Mouse (Mus musculus) lung, adult 18-20 months (tissue): ENCODE data around the gene Kifc3.
A peak's percentile ranks its signal among the peaks of the same experiment; 100 is the strongest.
"Not testable (repeated sequence)": the region's sequence is repeated elsewhere in the genome, so short reads cannot be mapped to it uniquely, and the experiment has no call there.

Experiments
- DNase-seq, 2 experiments: peaks; one replicate each; pipeline ENCODE4 v3.0.0; 2022; ENCODE audit warnings: mixed read lengths in 2 of 2

Gene Kifc3

GRCm38 (mm10) chr8:95201491-95201890 is 1.1 kb downstream of the Kifc3 start:
- DNase-seq: no peak

DNA sequence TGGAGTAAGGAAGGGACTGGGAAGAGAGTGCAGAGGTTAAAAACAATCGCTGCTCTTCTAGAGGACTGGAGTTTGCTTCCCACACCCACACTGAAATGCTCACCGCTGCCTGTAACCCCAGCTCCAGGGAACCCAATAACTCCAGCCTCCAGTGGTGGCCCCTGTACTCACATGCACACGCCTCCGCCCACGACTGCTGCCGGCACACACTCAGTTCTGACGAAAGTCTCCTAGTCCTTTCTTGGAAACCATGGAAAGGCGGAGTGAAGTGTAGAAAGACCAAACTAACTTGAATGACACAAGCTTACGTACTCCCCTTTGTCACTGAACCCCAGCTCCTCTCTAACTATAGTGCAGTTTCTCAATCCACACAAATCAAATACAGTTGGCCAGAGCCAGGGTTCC is 2.6 kb downstream of the Kifc3 start:
- DNase-seq: no peak

DNA sequence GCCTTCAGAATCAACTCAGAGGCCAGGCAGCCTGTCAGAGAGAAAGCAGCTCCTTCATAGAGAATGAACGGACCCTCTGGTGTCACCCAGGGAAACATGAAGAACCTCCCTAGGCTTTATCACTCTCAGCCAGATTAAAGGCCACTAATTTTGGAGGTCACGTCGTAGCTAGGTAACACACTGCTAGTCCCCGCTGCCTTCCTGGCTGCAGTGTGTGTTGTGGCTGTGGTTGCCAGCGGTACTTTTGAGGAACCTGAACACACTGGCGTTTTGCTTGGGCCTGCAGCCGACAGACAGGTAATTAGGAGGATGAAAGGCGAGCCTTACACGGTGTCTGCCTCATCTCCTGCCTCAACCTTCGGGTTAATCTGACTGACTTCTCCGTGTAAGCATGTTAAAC is 6.9 kb downstream of the Kifc3 start:
- no peak for DNase-seq

DNA sequence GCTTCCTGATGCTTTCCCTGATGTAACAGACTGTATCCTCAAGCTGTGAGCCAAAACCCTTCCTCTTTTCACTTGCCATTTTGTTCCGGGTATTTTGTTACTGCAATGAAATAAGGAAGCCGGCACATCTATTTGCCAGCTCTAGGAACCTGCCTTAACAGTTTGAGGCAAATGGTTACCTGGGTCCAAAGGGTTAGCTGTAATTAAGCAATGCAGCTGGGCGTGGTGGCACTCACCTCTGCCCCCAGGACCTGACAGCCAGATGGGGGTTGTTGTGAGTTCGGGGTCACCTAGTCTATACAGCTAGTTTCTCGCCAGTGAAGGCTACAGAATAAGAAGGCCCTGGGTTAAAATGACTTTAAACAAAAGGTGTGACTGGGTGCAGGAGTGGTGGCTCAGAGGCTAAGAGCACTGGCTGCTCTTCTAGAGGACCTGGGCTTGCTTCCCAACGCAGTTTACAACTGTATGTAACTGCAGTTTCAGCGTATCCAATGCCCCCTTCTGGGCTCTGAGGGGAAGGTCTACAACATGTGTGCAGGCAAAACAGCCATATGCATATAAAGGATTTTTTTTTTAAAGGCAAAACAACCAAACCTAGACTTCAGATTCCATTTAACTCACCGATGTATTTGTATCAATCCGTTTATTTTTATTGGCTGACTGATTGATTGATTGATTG is 11.0 kb downstream of the Kifc3 start:
- no peak for DNase-seq

GRCm38 (mm10) chr8:95187579-95187978 is 15.0 kb downstream of the Kifc3 start:
- no peak for DNase-seq

GRCm38 (mm10) chr8:95185891-95186513 is 16.6 kb downstream of the Kifc3 start:
- DNase-seq: no peak

DNA sequence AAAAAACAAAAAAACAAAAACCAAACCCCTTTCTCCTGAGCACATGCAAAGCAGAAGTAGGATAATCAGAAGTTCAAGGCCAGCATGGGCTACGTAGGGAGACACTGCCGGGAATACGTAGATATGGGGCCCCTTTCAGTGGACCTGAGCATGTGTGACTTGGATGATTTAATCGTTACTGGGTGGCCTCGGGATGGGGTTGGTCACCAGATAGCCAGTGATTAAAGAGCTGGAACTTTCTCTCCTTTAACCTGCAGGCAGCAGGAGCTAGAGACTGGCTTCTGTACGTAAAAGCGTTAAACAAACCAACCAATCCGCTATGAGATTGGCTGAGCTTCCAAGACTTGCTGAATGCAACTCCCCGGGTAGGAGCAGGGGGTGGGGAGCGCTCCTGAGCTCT is 17.5 kb downstream of the Kifc3 start:
- DNase-seq: no peak

- DNase-seq: no peak
These were observed 18.4 kb downstream of the Kifc3 start for GRCm38 (mm10) chr8:95184171-95184570.

DNA sequence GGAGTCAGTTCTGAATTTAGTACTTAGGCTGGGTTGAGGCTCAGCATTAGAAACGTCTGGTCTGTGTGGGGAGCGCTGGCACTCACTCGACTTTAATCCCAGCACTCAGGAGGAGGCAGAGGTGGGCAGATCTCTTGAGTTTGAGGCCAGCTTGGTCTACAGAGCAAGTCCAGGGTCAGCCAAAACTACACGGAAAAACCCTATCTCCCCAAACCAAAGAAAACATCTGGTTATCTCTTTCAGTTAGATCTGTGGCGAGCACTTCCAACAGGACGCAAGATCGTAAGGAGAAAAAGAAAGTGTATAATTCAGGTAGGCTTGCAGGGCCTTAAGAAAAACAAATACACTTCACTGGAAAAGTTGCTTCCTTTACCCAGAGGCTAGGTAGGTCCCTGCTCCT is 20.8 kb downstream of the Kifc3 start:
- no peak for DNase-seq

GRCm38 (mm10) chr8:95178191-95178590 is 24.4 kb downstream of the Kifc3 start:
- no peak for DNase-seq

DNA sequence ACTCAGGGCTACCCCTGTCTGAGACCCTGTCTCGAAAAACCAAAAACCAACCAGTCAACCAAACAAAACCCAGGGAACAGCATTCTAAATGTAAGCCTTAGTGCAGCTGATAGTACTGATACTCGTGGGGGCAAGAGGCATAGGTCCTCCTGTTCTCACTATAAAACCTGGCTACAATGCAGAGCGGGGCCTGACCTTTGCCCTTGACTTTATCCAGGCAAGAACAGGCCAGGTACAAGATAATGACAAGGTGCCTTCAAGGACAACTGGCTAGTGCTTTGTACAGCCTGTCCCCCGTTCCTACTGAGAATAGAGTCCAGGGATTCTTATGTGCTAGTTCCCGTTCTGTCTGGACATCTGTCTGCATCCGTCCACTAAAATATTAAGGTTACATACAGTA is 25.6 kb downstream of the Kifc3 start:
- DNase-seq: no peak

GRCm38 (mm10) chr8:95175808-95176207 is 26.8 kb downstream of the Kifc3 start:
- DNase-seq: no peak

DNA sequence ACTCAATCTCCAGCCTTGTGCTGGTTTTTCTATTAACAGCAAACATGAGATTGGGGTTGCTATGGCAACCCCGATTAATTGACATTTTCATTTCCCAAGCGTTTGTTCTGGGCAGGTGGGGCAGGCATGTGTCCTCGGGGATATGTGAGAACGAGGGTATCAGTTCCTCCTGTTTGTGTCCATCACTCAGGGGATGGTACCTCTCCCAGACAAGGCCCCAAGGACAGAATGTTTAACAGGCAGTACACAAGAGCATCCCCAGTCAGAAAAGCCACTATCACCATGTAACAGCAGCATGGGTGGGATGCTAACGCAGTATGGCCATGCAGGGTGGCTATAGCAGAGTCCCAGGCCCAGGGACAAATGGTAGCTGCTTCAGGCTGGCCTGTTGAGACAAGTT is 27.3 kb downstream of the Kifc3 start:
- DNase-seq: no peak

GRCm38 (mm10) chr8:95172433-95172832 is 30.2 kb downstream of the Kifc3 start:
- DNase-seq: no peak

DNA sequence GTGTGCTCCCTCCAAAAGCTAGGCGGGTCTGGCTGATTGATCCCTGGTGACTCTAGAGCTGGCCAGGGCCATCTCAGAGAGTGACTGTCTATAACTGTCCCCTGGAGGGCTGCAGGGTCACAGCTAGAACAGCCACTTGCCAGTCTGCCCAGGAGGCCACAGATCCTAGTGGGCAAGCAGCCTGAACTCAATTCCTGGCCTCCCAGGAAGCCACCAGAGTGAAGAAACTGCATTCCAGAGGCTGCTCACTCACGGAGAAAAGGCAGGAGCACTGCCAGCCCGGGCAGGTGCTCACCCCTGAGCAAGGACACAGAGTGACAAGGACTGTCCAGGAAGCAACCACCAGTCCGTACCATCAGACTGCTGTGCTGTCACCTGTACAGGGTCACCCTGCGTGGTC is 34.9 kb downstream of the Kifc3 start:
- peak; percentile 16 to 33 for DNase-seq

DNA sequence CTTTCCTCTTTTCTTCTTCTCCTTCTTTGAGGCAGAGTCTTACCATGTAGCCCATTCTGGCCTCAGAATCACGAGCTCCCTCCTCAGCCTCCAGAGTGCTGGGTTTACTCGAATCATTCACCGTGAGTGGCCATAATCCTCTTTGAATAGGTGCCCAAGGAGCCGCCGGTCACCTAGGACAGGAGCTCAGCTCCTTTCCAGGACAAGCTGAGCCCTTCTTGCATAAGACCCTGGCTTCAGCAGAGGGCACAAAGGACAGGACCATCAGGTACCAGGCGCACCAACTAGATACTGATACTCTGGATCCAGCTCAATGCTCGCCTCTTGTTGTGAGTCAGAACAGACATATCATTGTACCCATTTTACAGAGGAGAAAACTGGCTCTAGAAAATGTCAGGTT is 36.2 kb downstream of the Kifc3 start:
- DNase-seq: no peak

- DNase-seq: peak; percentile 77 to 81
These were observed 36.7 kb downstream of the Kifc3 start for GRCm38 (mm10) chr8:95165923-95166322.

- DNase-seq: no peak
These were observed 38.1 kb downstream of the Kifc3 start for GRCm38 (mm10) chr8:95164469-95164868.

DNA sequence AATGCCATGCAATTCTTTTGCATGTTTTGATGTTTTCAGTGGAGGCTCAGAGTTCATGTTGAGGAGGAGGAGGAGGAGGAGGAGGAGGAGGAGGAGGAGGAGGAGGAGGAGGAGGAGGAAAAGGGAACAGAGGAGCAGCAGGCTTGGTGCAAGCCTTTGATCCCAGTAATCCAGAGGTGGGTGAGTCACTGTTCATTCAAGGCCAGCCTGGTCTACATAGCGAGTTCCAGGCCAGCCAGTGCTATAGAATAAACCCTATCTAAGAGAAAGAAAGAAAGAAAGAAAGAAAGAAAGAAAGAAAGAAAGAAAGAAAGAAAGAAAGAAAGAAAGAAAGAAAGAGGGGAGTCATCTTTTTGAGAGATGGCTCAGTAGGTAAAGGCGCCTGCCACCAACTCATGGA is 38.6 kb downstream of the Kifc3 start:
- DNase-seq: not testable (repeated sequence)

DNA sequence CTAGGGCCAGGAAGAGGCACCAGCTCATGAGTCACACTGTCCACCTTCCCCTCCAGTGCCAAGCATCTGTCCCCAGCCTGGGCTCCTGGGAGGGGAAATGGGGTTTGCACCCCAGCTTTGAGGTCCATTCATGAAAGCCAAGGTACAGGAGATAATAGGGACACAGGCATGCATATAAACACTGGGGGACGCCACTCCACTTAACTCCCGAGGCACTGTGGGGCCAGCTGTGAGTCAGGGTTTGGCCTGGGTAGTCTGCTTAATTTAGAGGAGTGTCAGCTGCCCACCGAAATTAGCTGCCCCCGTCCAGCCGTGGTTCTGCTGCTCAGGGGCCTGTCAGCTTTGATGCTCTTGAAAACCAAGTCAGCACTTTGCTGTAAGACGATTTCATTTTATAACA is 39.8 kb downstream of the Kifc3 start:
- DNase-seq: no peak

- DNase-seq: no peak
These were observed 43.3 kb downstream of the Kifc3 start for GRCm38 (mm10) chr8:95159344-95159743.

- no peak for DNase-seq
These were observed 44.0 kb downstream of the Kifc3 start for GRCm38 (mm10) chr8:95158654-95159053.

GRCm38 (mm10) chr8:95157145-95157544 is 45.5 kb downstream of the Kifc3 start:
- DNase-seq: no peak

GRCm38 (mm10) chr8:95156108-95156507 is 46.5 kb downstream of the Kifc3 start:
- DNase-seq: no peak

DNA sequence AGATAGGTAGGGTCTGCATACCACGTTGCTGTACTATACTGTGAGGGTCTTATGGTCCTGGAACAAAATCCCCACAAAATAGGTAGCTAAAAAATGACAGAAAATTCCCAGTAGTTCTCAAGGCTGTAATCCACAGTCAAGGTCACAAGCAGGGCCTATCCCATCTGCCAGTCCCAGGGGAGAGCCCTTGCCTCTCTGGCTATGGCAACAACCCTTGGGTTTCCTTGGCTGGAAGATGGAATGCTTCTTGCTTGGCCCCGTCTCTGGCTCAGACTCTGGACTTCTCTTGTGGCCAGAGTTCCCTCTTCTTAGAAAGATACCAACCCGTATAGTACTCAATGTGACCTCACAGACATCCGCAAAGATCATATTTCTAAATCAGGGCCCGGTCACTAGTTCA is 47.3 kb downstream of the Kifc3 start:
- no peak for DNase-seq
